Mouse (Mus musculus) left cerebral cortex, adult 2 months (tissue): ENCODE data around the gene Elmod3. TPM values are rescaled to one million over a fixed set of nuclear protein-coding genes. Genes with fewer than 3 reads are reported as not detected.
A peak's percentile ranks its signal among the peaks of the same experiment; 100 is the strongest.

Experiments
- DNase-seq, 2 experiments: peaks; one replicate each; pipeline ENCODE4 v3.0.0; 2021 to 2022; ENCODE audit warnings: low spot score in 2 of 2, mixed read lengths in 1 of 2; ENCODE audit errors: extremely low spot score in 1 of 2
- H3K27ac ChIP-seq: fragments of 200-600 bp; 2 replicates; pipeline ENCODE4 v1.8.1; 2022
- H3K4me3 ChIP-seq: fragments of 200-600 bp; 2 replicates; pipeline ENCODE4 v1.8.1; 2022
- CTCF ChIP-seq: fragments of 200-600 bp; IDR thresholded peaks from 2 replicates; pipeline ENCODE4 v1.8.1; 2022; ENCODE audit warnings: antibody characterized with exemption, mild to moderate bottlenecking, moderate library complexity
- intact Hi-C: fragments of 180-260 bp; cut with DNase I; formaldehyde crosslinking; loops from one replicate; pipeline ENCODE4 v1.15.1; 2025
- total RNA-seq, 2 experiments: library from RNA; stranded (reverse); gene quantifications; 2 replicates each; pipeline ENCODE4 v1.2.3; 2021

Gene Elmod3
- total RNA-seq, 2 experiments from 2014 or later = 19.1 to 21.3 TPM

GRCm38 (mm10) chr6:72627276-72627675 is 29.1 kb upstream of the Elmod3 start:
- DNase-seq = no peak
- no peak overlapping the region for H3K27ac ChIP-seq
- no peak for TF ChIP-seq CTCF
- no peak overlapping the region for H3K4me3 ChIP-seq
- intact Hi-C loops = no loop called here

- Histone ChIP-seq H3K27ac (no peak overlapping the region), H3K4me3 (no peak overlapping the region)
- no peak for DNase-seq
These were observed 28.2 kb upstream of the Elmod3 start for GRCm38 (mm10) chr6:72626391-72626790.

GRCm38 (mm10) chr6:72623661-72624402 is 25.6 kb upstream of the Elmod3 start:
- Histone ChIP-seq H3K4me3 (no peak overlapping the region), H3K27ac (no peak overlapping the region)
- no peak for DNase-seq
- no peak for TF ChIP-seq CTCF
- intact Hi-C loops = no loop called here

More at GRCm38 (mm10) chr6:72626391-72626790, 28.2 kb upstream of the Elmod3 start:
- no peak for TF ChIP-seq CTCF
- intact Hi-C loops = no loop called here

DNA sequence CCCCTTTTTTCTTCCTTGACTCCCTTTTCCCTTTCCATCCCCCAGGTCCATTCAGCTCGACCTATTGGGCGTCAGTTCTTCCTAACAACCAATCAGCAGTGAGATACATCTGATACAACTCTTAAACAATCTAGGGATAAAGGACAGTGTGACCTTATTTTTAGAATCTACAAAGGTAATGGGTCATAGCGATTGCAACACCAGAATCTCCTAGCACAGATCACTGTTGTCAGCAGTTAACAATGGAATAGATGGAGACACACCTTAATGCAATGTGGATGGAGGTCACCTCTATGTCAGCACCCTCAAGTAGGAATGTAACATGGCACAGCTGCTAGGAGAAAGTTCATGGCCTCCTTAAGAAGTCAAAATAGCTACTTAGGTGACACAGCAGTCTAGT is 24.7 kb upstream of the Elmod3 start:
- Histone ChIP-seq H3K27ac (no peak overlapping the region), H3K4me3 (no peak overlapping the region)
- intact Hi-C loops = no loop called here
- no peak for TF ChIP-seq CTCF
- DNase-seq = no peak

DNA sequence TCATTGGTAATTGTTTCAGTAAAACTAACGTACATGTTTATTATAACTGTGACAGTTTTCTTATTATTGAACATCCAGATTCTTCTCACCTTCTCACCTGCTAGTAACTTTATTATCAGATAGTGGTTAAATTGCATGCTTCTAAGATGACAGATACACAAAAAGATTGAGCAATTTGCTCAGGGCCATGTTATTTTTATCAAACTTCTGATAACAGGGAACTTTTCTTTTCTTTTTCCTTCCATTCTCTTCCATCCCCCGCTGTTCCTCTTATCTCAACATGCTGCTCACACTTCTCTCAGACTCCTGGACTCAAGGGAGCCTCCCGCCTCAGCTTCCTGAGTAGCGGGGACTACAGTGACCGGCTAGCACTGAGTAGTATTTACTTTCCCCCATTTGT is 22.7 kb upstream of the Elmod3 start:
- Histone ChIP-seq H3K4me3 (no peak overlapping the region), H3K27ac (no peak overlapping the region)
- TF ChIP-seq CTCF = no peak

GRCm38 (mm10) chr6:72619734-72620532 is 21.7 kb upstream of the Elmod3 start:
- TF ChIP-seq CTCF = no peak
- DNase-seq = no peak
- intact Hi-C loops = no loop called here
- H3K4me3 ChIP-seq = no peak overlapping the region
- H3K27ac ChIP-seq = no peak overlapping the region

More for the DNA sequence above, 22.7 kb upstream of the Elmod3 start:
- no peak for DNase-seq
- intact Hi-C loops = no loop called here

DNA sequence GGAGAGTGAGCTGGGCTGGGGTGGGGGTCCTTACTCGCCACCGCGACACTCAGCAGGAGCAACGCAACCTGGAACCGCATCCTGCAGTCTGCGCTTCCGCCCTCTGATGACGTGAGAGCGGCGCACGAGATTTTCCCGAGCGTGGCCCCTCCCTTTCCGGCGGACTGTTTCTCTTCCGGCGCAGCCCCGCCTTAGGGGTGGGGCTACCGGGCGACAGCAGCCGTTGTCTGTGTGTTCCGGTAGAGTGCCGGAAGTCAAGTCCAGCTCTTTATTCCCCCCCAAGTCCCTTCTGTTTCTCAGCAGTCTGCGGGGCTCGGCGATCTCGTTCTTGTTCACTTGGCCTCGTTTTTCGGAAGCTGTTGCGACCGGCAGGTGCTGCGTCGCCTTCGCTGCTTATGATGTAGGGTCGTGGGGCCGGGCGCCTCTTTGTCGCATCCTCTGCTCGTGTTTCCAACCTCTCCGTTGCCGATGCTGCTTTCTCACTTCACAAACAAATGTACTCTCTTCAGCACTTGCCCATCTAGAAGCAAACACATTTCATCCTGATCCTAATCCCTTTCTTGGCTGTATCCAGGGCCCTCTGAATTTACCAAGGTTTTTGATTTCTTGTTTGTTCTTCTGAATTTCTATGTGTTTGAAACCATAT is 18.6 kb upstream of the Elmod3 start, which contains the start of gene Tgoln1:
Gene Tgoln1, minus strand, starts transcription at position 358 of the 646 bp plus-strand sequence.
- Histone ChIP-seq H3K4me3 (peak within 1 kb of the TSS; percentile 73), H3K27ac (peak within 1 kb of the TSS; percentile 88)
- no peak for TF ChIP-seq CTCF
- DNase-seq = peak; percentile 94 to 95
- intact Hi-C loops = no loop called here

GRCm38 (mm10) chr6:72615561-72616375 is 17.6 kb upstream of the Elmod3 start:
- Histone ChIP-seq H3K27ac (peak overlapping the region; percentile 77), H3K4me3 (peak overlapping the region; percentile 73)
- no peak for TF ChIP-seq CTCF
- intact Hi-C loops = no loop called here
- DNase-seq = no peak

GRCm38 (mm10) chr6:72615151-72615550 is 16.9 kb upstream of the Elmod3 start:
- DNase-seq = no peak
- intact Hi-C loops = no loop called here
- Histone ChIP-seq H3K27ac (no peak overlapping the region), H3K4me3 (peak overlapping the region; percentile 73)
- TF ChIP-seq CTCF = no peak

- intact Hi-C loops = no loop called here
- no peak for TF ChIP-seq CTCF
- H3K27ac ChIP-seq = no peak overlapping the region
- no peak for DNase-seq
- no peak overlapping the region for H3K4me3 ChIP-seq
These were observed 12.0 kb upstream of the Elmod3 start for GRCm38 (mm10) chr6:72610261-72610660.

GRCm38 (mm10) chr6:72608662-72609184 is 10.5 kb upstream of the Elmod3 start:
- no peak for DNase-seq
- no peak overlapping the region for H3K27ac ChIP-seq
- no peak for TF ChIP-seq CTCF
- intact Hi-C loops = no loop called here
- H3K4me3 ChIP-seq = no peak overlapping the region
